Mouse (Mus musculus) midbrain, postnatal 0 days (tissue): Measurements from ENCODE around the gene Cep350. TPM values are rescaled to one million over a fixed set of nuclear protein-coding genes. Genes with fewer than 3 reads are reported as not detected.

Source experiments
- ATAC-seq: fragments of 200-750 bp; cut with Nextera tagmentation; 2 replicates; pipeline ENCODE4 v1.8.0; 2017; ENCODE audit warnings: moderate number of reproducible peaks, mild to moderate bottlenecking, moderate TSS enrichment, moderate library complexity; ENCODE audit not compliant: low FRiP score
- DNase-seq: peaks from one replicate; pipeline ENCODE4 v3.0.0-alpha.2; 2015; ENCODE audit warnings: low spot score
- H3K27ac ChIP-seq: fragments of 300-500 bp; sonication (generic); 2 replicates; pipeline ENCODE4 v1.5.1; 2014; ENCODE audit warnings: low read depth, mild to moderate bottlenecking, low read length, mixed read lengths
- H3K27me3 ChIP-seq: fragments of 300-500 bp; sonication (generic); 2 replicates; pipeline ENCODE4 v1.6.1; 2014; ENCODE audit warnings: low read length, control low read depth, mixed read lengths; ENCODE audit not compliant: insufficient read depth
- H3K36me3 ChIP-seq: fragments of 300-500 bp; sonication (generic); 2 replicates; pipeline ENCODE4 v1.6.1; 2014; ENCODE audit warnings: low read length, control low read depth, mixed read lengths; ENCODE audit not compliant: insufficient read depth
- H3K4me1 ChIP-seq: fragments of 300-500 bp; sonication (generic); 2 replicates; pipeline ENCODE4 v1.6.1; 2014; ENCODE audit warnings: mild to moderate bottlenecking, control low read depth, antibody characterized with exemption, low read length, mixed read lengths; ENCODE audit not compliant: insufficient read depth
- H3K4me2 ChIP-seq: fragments of 300-500 bp; sonication (generic); 2 replicates; pipeline ENCODE4 v1.6.1; 2014; ENCODE audit warnings: low read depth, mild to moderate bottlenecking, low read length, mixed read lengths; ENCODE audit not compliant: poor library complexity, severe bottlenecking
- H3K4me3 ChIP-seq: fragments of 300-500 bp; sonication (generic); 2 replicates; pipeline ENCODE4 v1.5.1; 2014; ENCODE audit warnings: low read depth, mild to moderate bottlenecking, low read length, moderate library complexity
- H3K9ac ChIP-seq: fragments of 300-500 bp; sonication (generic); replicated peaks from 2 replicates; pipeline ENCODE4 v1.6.1; 2014; ENCODE audit warnings: mild to moderate bottlenecking, low read length, moderate library complexity, mixed read lengths; ENCODE audit not compliant: poor library complexity, severe bottlenecking
- H3K9me3 ChIP-seq: fragments of 300-500 bp; sonication (generic); 2 replicates; pipeline ENCODE4 v1.6.1; 2016; ENCODE audit warnings: low read length, control low read depth
- CTCF ChIP-seq: IDR thresholded peaks from 2 replicates; pipeline ENCODE4 v1.5.1; 2016; ENCODE audit warnings: antibody characterized with exemption, mild to moderate bottlenecking
- WGBS: fragments of 180-500 bp; shearing (Covaris S2); extraction: QIAGEN DNeasy Blood & Tissue Kit; methylation state at CpG from one replicate; pipeline ENCODE4 v1.1.7; 2014; 5-methylcytosine and 5-hydroxymethylcytosine counted together
- polyA plus RNA-seq: library from polyadenylated mRNA; unstranded; fragments of >200 nt; fragmentation: Nextera tagmentation; extraction: Ambion mirVana; gene quantifications from 2 replicates; pipeline ENCODE4 v1.2.1, GENCODE M21; 2015
- total RNA-seq: library from RNA; depleted of rRNA; stranded (reverse); fragments of >200 nt; gene quantifications from 2 replicates; pipeline ENCODE4 v1.2.3, GENCODE M21; 2014

Gene Cep350
- total and polyA plus RNA-seq, 2 experiments from 2014 or later: 13.0 to 33.2 TPM

GRCm38 (mm10) chr1:155810616-155811015 lies 162.4 kb downstream of the Cep350 start:
- no peaks in the 10 kb centered on the region for H3K9me3 ChIP-seq
- H3K4me1 ChIP-seq: peaks cover 8% of the 10 kb centered on the region; the same call in 1 of the 2 replicates
- no peak overlapping the region for H3K27ac ChIP-seq
- H3K4me3 ChIP-seq: no peak overlapping the region
- ATAC-seq (no peak), DNase-seq (no peak)
- no peak for TF ChIP-seq CTCF
- 67% methylated on average over 7 of the region's 7 CpGs for WGBS
- H3K4me2 ChIP-seq: no peak overlapping the region
- H3K9ac ChIP-seq: no peak overlapping the region
- H3K36me3 ChIP-seq: no peaks in the 10 kb centered on the region
- no peaks in the 10 kb centered on the region for H3K27me3 ChIP-seq

DNA sequence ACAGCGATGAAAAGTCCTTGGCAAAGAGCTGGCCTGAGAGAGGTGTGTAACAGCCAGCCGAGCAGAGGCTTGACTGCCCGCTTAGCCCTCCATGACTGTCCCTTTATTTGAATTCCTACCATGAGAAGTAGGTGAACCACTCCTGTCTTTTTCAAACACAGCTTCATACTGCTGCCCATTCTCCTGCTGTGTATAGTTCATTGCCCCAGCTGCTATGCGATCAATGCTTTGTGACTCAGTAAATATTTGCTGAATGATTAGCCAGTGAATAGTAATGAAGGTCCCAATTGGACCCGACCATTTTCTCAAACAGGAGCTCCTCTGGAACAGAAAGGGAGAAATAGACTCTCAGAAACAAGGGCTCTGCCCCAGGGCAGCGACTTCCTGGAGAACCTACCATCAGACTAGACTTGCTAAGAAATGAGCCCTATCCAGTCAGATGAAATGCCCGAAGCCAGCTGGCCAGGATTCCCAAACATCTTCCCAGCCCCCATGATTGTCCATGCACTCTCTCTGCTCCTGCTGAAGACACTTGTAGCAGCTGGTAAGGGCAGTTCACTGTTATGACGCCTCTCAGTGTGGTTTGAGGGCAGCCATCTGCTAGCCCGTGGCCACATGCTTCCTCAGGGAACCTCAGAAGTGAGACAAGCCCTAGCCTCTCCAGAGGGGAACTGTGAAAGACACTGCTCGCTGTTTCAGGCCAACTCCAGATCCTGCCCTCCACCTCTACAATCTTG lies 163.2 kb downstream of the Cep350 start:
- Histone ChIP-seq H3K4me3 (no peak overlapping the region), H3K9me3 (no peaks in the 10 kb centered on the region), H3K9ac (no peak overlapping the region), H3K36me3 (no peaks in the 10 kb centered on the region), H3K27ac (no peak overlapping the region), H3K27me3 (no peaks in the 10 kb centered on the region), H3K4me1 (peaks cover 8% of the 10 kb centered on the region; the same call in 1 of the 2 replicates), H3K4me2 (no peak overlapping the region)
- WGBS: 69% methylated on average over 10 of the region's 10 CpGs
- no peak for TF ChIP-seq CTCF
- ATAC-seq: no peak
- DNase-seq: peak; percentile 58

GRCm38 (mm10) chr1:155808261-155808660 lies 164.8 kb downstream of the Cep350 start:
- H3K27ac ChIP-seq: no peak overlapping the region
- no peak for TF ChIP-seq CTCF
- H3K9ac ChIP-seq: no peak overlapping the region
- no peak for DNase-seq
- ATAC-seq: no peak
- H3K4me1 ChIP-seq: peaks cover 8% of the 10 kb centered on the region; the same call in 1 of the 2 replicates
- H3K4me3 ChIP-seq: no peak overlapping the region
- no peak overlapping the region for H3K4me2 ChIP-seq
- 98% methylated on average over 4 of the region's 4 CpGs for WGBS
- H3K27me3 ChIP-seq: no peaks in the 10 kb centered on the region
- H3K9me3 ChIP-seq: no peaks in the 10 kb centered on the region
- H3K36me3 ChIP-seq: peaks cover 6% of the 10 kb centered on the region; the same call in 1 of the 2 replicates

DNA sequence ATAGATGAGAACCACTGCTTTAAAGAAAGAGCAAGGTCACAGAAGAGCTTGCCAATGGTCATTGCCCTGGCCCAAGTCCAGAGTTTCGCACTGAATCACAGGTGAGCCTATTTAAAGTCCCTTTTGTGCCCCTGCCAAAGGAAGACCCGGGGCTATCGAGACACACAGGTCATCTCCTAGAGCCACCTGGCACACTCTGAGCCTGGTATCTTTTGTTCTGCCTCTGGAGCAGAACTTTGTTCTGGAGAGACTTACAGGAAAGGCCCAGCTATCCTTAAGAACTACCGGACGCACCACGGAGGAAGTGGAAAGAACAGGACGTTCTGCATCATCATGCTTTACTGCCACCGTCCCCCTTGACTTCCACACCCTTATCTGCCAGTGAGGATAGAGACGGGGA lies 167.4 kb downstream of the Cep350 start:
- H3K9me3 ChIP-seq: no peaks in the 10 kb centered on the region
- 92% methylated on average over 9 of the region's 9 CpGs for WGBS
- DNase-seq (no peak), ATAC-seq (no peak)
- no peak overlapping the region for H3K9ac ChIP-seq
- H3K27me3 ChIP-seq: no peaks in the 10 kb centered on the region
- no peak overlapping the region for H3K27ac ChIP-seq
- H3K4me2 ChIP-seq: no peak overlapping the region
- H3K4me3 ChIP-seq: no peak overlapping the region
- no peak for TF ChIP-seq CTCF
- H3K36me3 ChIP-seq: peaks cover 12% of the 10 kb centered on the region; the same call in 1 of the 2 replicates
- peaks cover 6% of the 10 kb centered on the region; the same call in 1 of the 2 replicates for H3K4me1 ChIP-seq

DNA sequence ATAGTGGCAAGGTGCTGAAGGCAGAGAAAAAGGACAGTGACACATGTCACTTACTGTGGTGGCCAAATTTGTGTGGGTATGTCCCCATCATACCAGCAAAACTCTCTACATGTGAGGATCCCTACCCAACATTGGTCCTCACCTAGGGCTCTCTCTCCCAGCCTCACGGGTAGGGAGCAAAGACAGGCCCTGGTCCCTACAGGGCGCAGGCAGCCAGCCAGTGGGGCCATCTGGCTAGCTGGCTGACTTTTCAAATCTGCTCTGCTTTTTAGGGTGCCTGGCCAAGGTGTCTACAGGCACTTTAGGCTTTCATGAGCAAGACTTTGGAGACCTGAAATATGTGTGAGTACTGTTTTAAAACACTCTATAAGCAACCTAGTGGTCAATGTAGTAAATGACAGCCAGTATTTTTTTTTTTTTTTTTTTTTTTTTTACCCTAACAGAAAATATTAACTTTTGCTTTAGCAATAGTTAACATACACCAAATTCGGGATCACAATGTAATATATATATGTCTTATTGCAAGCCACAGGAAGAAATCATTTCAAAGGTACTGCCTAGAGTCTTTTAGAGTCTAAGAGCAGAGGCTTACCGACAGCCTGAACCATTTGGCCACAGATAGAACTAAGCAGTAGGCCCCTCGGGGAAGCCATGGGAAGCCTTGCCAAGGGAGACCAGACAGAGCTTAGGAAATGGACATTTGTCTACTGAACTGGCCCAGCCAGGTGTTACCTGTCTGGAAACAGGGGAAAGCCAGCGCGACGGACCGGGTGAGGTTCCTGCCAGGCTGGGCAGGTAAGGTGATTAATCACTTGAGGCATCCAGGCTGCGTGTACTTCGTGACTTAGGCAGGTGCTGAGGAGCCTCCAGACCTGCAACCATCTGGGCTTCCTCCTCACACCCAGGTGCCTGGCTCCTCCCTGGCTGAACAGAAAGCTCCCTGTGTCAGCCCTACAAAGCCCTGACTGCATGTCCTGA lies 171.8 kb downstream of the Cep350 start:
- H3K4me2 ChIP-seq: no peak overlapping the region
- DNase-seq (peak; percentile 11), ATAC-seq (no peak)
- no peaks in the 10 kb centered on the region for H3K9me3 ChIP-seq
- H3K4me3 ChIP-seq: no peak overlapping the region
- H3K36me3 ChIP-seq: peaks cover 19% of the 10 kb centered on the region; the same call in 1 of the 2 replicates
- H3K4me1 ChIP-seq: no peaks in the 10 kb centered on the region
- no peak overlapping the region for H3K9ac ChIP-seq
- peak; percentile 11; the same call in 1 of the 2 replicates for TF ChIP-seq CTCF
- H3K27me3 ChIP-seq: no peaks in the 10 kb centered on the region
- WGBS: 90% methylated on average over 11 of the region's 11 CpGs
- no peak overlapping the region for H3K27ac ChIP-seq
